Mouse (Mus musculus): ENCODE measurements at regions not wholly inside any gene's neighbourhood (a gene's known extent, or its start where the extent isn't known, plus 50 kb on each side); places are given as distances from the start of the nearest gene placed in this dataset.

- no peak for TF ChIP-seq CHD1 (IDR thresholded peaks at IDR 0.05; ENCODE audit: low read depth, low read length)
Observed at GRCm38 (mm10) chr2:55818220-55818619, 382.4 kb downstream of the Kcnj3 start (continued).

- Histone ChIP-seq H3K4me2 (ENCODE audit: insufficient read depth, low read depth, poor library complexity, severe bottlenecking) (no peak overlapping the region), H3K27ac (ENCODE audit: insufficient read depth, low read depth) (no peak overlapping the region), H3K4me1 (ENCODE audit: control insufficient read depth in 1 of 2, insufficient read depth in 2 of 2) (no peaks in the 10 kb centered on the region), H3K4me3 (replicated peaks in 1 of 3; ENCODE audit: low read depth in 2 of 3, low read length in 2 of 3, poor library complexity in 1 of 3) (no peak overlapping the region), H3K79me2 (replicated peaks; ENCODE audit: control insufficient read depth, extremely low read depth, insufficient read depth, poor library complexity, severe bottlenecking) (no peaks in the 10 kb centered on the region), H3K27me3 (replicated peaks) (no peaks in the 10 kb centered on the region), H3K36me3 (replicated peaks in 1 of 2; ENCODE audit: control insufficient read depth in 1 of 2, insufficient read depth in 1 of 2, low read length in 1 of 2) (no peaks in the 10 kb centered on the region), H3K9me3 (replicated peaks; ENCODE audit: low read length) (no peaks in the 10 kb centered on the region), H3K9ac (ENCODE audit: insufficient read depth, low read depth) (no peak overlapping the region)
- TF ChIP-seq MEF2A (IDR thresholded peaks at IDR 0.05; ENCODE audit: borderline replicate concordance, low read depth, low read length) (no peak), ELF1 (IDR thresholded peaks at IDR 0.05; ENCODE audit: low read depth, low read length) (no peak), USF1 (IDR thresholded peaks at IDR 0.05; ENCODE audit: low read depth, low read length) (no peak), CHD2 (IDR thresholded peaks at IDR 0.05; ENCODE audit: low read length) (no peak), ZMIZ1 (IDR thresholded peaks at IDR 0.05; ENCODE audit: low read depth, low read length) (no peak), CTCF (conservative IDR thresholded peaks at IDR 0.05 in 1 of 2, IDR thresholded peaks at IDR 0.05 in 1 of 2; ENCODE audit: low read depth in 2 of 2, low read length in 2 of 2) (no peak), USF2 (conservative IDR thresholded peaks at IDR 0.05; ENCODE audit: low read depth, low read length) (no peak), ZC3H11A (IDR thresholded peaks at IDR 0.05; ENCODE audit: low read depth, low read length) (no peak), JUND (conservative IDR thresholded peaks at IDR 0.05; ENCODE audit: low read depth, low read length) (no peak), EP300 (IDR thresholded peaks at IDR 0.05; ENCODE audit: low read length) (no peak), RCOR1 (conservative IDR thresholded peaks at IDR 0.05; ENCODE audit: low read depth, low read length) (no peak), MAFK (IDR thresholded peaks at IDR 0.05; ENCODE audit: insufficient replicate concordance, low read length) (no peak), NRF1 (IDR thresholded peaks at IDR 0.05; ENCODE audit: low read depth, low read length) (no peak), JUN (IDR thresholded peaks at IDR 0.05; ENCODE audit: insufficient read depth, low read depth, low read length) (no peak), CHD1 (IDR thresholded peaks at IDR 0.05; ENCODE audit: low read depth, low read length) (no peak), E2F4 (IDR thresholded peaks at IDR 0.05; ENCODE audit: insufficient replicate concordance, low read depth, low read length) (no peak)
- in situ Hi-C loops (cut with MboI; ENCODE audit: low pct_ligation_motif_present, low pct_unique_long_range_greater_than_20kb, low sequenced_read_pairs) = no loop called here
- dilution Hi-C loops (cut with MboI; ENCODE audit: extremely low pct_ligation_motif_present, extremely low pct_unique_long_range_greater_than_20kb, low sequenced_read_pairs) = no loop called here
- DNase-seq (ENCODE audit: extremely low read depth) = no peak
Observed at GRCm38 (mm10) chr2:55822726-55823125, 387.0 kb downstream of the Kcnj3 start.

- no peak for TF ChIP-seq MAFK (IDR thresholded peaks at IDR 0.05; ENCODE audit: insufficient replicate concordance, low read length)
- TF ChIP-seq CTCF (conservative IDR thresholded peaks at IDR 0.05 in 1 of 2, IDR thresholded peaks at IDR 0.05 in 1 of 2; ENCODE audit: low read depth in 2 of 2, low read length in 2 of 2) = peak in 1 of 2 experiments; percentile 64; a peak in 2 of 4 replicates
- no peak for TF ChIP-seq NELFE (IDR thresholded peaks at IDR 0.05; ENCODE audit: low read depth, low read length)
- peak; percentile 72 for TF ChIP-seq RAD21 (IDR thresholded peaks at IDR 0.05; ENCODE audit: low read depth, low read length)
- peak; percentile 75 for TF ChIP-seq SMC3 (IDR thresholded peaks at IDR 0.05; ENCODE audit: low read depth, low read length)
- no peak for TF ChIP-seq ELF1 (IDR thresholded peaks at IDR 0.05; ENCODE audit: low read depth, low read length)
- no peak for TF ChIP-seq MAX (IDR thresholded peaks at IDR 0.05; ENCODE audit: low read length)
- no peak for TF ChIP-seq ZKSCAN1 (IDR thresholded peaks at IDR 0.05; ENCODE audit: borderline replicate concordance, low read depth, low read length)
- TF ChIP-seq PAX5 (IDR thresholded peaks at IDR 0.05; ENCODE audit: low read length) = no peak
- TF ChIP-seq GABPA (IDR thresholded peaks at IDR 0.05; ENCODE audit: insufficient replicate concordance, low read depth, low read length) = no peak
- no peak for TF ChIP-seq HCFC1 (IDR thresholded peaks at IDR 0.05; ENCODE audit: low read depth, low read length)
- no peak for TF ChIP-seq MAZ (IDR thresholded peaks at IDR 0.05; ENCODE audit: low read depth, low read length)
- no peak for TF ChIP-seq USF2 (conservative IDR thresholded peaks at IDR 0.05; ENCODE audit: low read depth, low read length)
- Histone ChIP-seq H3K4me3 (replicated peaks in 1 of 3; ENCODE audit: low read depth in 2 of 3, low read length in 2 of 3, poor library complexity in 1 of 3) (no peak overlapping the region), H3K79me2 (replicated peaks; ENCODE audit: control insufficient read depth, extremely low read depth, insufficient read depth, poor library complexity, severe bottlenecking) (no peaks in the 10 kb centered on the region), H3K4me2 (ENCODE audit: insufficient read depth, low read depth, poor library complexity, severe bottlenecking) (no peak overlapping the region), H3K4me1 (ENCODE audit: control insufficient read depth in 1 of 2, insufficient read depth in 2 of 2) (no peaks in the 10 kb centered on the region), H3K27me3 (replicated peaks) (no peaks in the 10 kb centered on the region), H3K36me3 (replicated peaks in 1 of 2; ENCODE audit: control insufficient read depth in 1 of 2, insufficient read depth in 1 of 2, low read length in 1 of 2) (no peaks in the 10 kb centered on the region), H3K9me3 (replicated peaks; ENCODE audit: low read length) (peaks cover 2% of the 10 kb centered on the region), H3K27ac (ENCODE audit: insufficient read depth, low read depth) (no peak overlapping the region), H3K9ac (ENCODE audit: insufficient read depth, low read depth) (no peak overlapping the region)
- dilution Hi-C loops (cut with MboI; ENCODE audit: extremely low pct_ligation_motif_present, extremely low pct_unique_long_range_greater_than_20kb, low sequenced_read_pairs) (no loop called here), in situ Hi-C loops (cut with MboI; ENCODE audit: low pct_ligation_motif_present, low pct_unique_long_range_greater_than_20kb, low sequenced_read_pairs) (no loop called here)
- peak; percentile 39 for DNase-seq (ENCODE audit: extremely low read depth)
Observed at GRCm38 (mm10) chr2:55841521-55841920, 405.8 kb downstream of the Kcnj3 start.
